Mouse (Mus musculus) heart, postnatal 14 days (tissue): ENCODE data around the gene Ffar2. TPM values are rescaled to one million over a fixed set of nuclear protein-coding genes. Genes with fewer than 3 reads are reported as not detected.
"Not testable (repeated sequence)": the region's sequence is repeated elsewhere in the genome, so short reads cannot be mapped to it uniquely, and the experiment has no call there.

Experiments used
- DNase-seq, 2 experiments: peaks; one replicate each; pipeline ENCODE4 v3.0.0; 2021 to 2022
- intact Hi-C: fragments of 180-260 bp; cut with DNase I; formaldehyde crosslinking; loops from one replicate; pipeline ENCODE4 v1.15.1; 2025
- long read RNA-seq, 2 experiments: library from polyadenylated mRNA; stranded (forward); transcript quantifications; one replicate each; pipeline ENCODE4 v2.0.0; 2021
- total RNA-seq, 2 experiments: library from RNA; stranded (reverse); gene quantifications; 2 replicates each; pipeline ENCODE4 v1.2.3; 2021

The Ffar2 gene
- under 1 TPM; 0.34 to 0.74 TPM for total RNA-seq
- long read RNA-seq, experiment 1 = 0 reads
- long read RNA-seq, experiment 2, partial matches to known transcripts = 0 of 1 reads
- long read RNA-seq, experiment 2, other reads (novel, unspliced or antisense) = 0 of 1 reads

GRCm38 (mm10) chr7:30823675-30824074, at the start of gene Ffar2:
Ffar2 (minus strand) TSS chr7:30823775.
- intact Hi-C loops = no loop called here
- DNase-seq = no peak

- intact Hi-C loops = loop anchor here (2.0 to 10.0 kb wide), 2 partner anchors 100 to 202 kb away; partner anchors contain the start of genes Fam187b, Fxyd3 and Lsr
- peak; percentile 72 to 84 for DNase-seq
These were observed 49.5 kb upstream of the Ffar2 start for GRCm38 (mm10) chr7:30873083-30873482.

DNA sequence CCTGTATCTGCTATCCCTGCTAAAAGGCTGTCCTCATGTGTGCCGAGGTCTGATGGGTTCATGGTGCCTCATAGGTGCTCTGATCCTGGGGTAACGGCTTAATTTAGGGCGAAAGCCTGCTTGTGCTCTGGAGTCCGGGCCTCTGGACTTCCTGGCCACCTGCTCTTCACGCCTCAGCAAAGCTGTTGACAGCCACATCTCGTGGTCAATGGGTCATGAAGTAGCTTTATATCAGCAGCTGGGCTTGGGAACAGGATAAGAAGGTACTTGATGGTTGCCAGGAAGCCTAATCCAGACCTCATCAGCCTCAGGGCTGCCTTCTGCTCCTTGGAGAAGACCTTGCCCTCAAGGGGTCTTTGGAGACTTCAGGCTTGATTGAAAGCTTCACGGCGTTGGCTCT, 39.8 kb upstream of the Ffar2 start:
- DNase-seq = no peak
- intact Hi-C loops = no loop called here

DNA sequence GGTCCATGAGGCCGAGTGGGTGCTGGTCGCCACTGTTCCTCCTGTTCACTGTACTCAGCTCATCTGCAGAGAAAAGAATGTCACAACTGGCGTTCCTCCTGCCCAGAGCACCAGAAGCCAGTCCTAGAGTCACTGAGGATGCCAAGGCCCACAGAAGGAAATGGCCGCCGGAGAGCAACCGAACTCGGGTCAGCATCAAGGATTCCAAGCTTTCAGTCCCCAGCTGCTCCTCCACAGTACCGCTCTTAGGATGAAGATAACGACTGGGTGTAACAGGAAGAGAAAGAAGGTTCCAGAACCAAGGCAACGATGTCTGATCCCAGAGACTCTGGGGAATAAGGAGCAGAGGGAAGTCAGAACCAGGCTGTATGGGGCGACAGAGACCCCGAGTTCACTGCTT, 37.9 kb upstream of the Ffar2 start, which contains the start of gene Ffar1:
Gene Ffar1, minus strand, starts transcription at position 101 of the 400 bp plus-strand sequence.
- no peak for DNase-seq
- intact Hi-C loops = no loop called here

GRCm38 (mm10) chr7:30859635-30860402, 36.2 kb upstream of the Ffar2 start:
- peak; percentile 26 to 59 for DNase-seq
- intact Hi-C loops = loop anchor here (2.0 to 10.0 kb wide), 3 partner anchors 125 to 271 kb away; partner anchors contain the start of gene Kmt2b

DNA sequence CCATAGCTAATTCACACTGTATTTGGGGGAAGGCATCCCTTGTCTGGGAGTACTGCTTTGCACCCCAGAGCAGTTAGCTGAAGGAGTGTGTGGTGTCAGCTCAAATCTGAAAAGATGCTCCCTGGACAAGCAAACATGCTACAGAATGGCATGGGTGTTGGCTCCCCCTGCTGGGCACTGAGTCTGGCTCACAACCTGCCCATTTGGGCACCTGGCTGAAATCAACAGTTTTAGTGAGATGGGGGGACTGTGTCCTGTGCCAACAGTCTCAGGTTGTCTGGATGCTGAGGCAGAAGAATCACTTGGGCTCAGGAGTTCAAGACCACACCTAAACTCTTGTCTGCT, 35.7 kb upstream of the Ffar2 start:
- DNase-seq = peak; percentile 66 to 80
- intact Hi-C loops = loop anchor here (2.0 to 10.0 kb wide), 3 partner anchors 124 to 270 kb away; partner anchors contain the start of gene Kmt2b

GRCm38 (mm10) chr7:30857746-30858145, 34.2 kb upstream of the Ffar2 start:
- DNase-seq = no peak
- intact Hi-C loops = loop anchor here (2.0 to 10.0 kb wide), 4 partner anchors 51 to 269 kb away; partner anchors contain the start of gene Kmt2b

DNA sequence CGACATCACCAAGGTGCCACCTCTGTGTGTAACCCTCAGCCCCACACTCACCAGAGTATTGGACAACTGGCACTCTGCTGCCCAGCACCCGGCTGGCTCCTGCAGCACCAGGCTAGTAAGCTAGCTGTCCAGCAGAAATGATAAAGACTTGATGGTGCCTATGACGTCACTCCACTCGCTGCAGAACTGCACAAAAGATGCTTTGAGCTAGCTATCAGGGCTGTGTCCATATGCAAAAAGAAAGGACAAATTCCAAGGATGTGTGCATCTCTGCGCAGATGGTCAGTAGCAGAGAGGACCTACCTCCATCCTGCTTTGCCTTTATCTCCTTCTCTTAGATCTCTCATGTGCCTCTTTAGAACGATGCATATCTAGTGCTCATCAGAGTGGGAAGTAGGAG, 32.5 kb upstream of the Ffar2 start, which contains the start of gene Ffar3:
Gene Ffar3, minus strand, starts transcription at position 101 of the 400 bp plus-strand sequence.
- DNase-seq = no peak
- intact Hi-C loops = loop anchor here (2.0 to 10.0 kb wide), 3 partner anchors 49 to 179 kb away; no protein-coding TSS in a partner anchor

DNA sequence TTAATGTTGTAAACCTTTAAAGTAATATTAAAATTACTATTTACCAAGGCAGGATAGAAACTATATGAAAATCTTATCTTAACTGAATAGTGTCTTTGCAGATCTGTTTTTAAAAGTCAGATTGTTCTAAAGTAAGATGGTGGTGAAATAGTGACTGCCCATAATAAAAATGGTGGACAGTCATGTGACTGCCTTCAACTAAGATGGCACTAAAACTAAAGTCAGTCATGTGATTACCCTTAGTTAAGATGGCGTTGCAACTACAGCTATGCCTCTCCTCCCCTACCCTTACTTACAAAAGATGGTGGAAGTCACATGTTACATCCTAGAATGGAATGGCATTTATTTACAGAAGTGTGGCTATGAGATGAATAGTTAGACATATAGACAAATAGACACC, 27.8 kb upstream of the Ffar2 start:
- intact Hi-C loops = loop anchor here (10.0 kb wide), 1 partner anchor 117 kb away; no protein-coding TSS in a partner anchor
- DNase-seq = no peak

GRCm38 (mm10) chr7:30847934-30848333, 24.4 kb upstream of the Ffar2 start:
- intact Hi-C loops = no loop called here
- DNase-seq = no peak

DNA sequence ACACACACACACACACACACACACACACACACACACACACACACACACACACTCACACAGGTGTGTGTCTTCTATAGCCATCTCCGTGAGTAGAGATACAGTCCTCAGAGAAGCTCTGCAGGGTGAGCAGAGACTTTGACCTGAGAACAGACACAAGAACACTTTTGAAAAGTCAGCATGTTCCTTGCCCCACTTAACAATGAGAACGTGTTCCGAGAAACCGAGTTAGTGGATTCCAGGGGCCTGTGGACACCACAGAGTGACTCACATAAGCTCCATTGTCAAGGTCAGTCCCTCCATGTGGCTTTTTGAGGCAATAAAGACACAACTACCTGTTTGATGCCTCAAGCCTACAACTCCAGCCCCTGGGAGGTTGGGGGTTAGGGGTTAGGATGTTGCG, 23.8 kb upstream of the Ffar2 start:
- no peak for DNase-seq
- intact Hi-C loops = no loop called here

DNA sequence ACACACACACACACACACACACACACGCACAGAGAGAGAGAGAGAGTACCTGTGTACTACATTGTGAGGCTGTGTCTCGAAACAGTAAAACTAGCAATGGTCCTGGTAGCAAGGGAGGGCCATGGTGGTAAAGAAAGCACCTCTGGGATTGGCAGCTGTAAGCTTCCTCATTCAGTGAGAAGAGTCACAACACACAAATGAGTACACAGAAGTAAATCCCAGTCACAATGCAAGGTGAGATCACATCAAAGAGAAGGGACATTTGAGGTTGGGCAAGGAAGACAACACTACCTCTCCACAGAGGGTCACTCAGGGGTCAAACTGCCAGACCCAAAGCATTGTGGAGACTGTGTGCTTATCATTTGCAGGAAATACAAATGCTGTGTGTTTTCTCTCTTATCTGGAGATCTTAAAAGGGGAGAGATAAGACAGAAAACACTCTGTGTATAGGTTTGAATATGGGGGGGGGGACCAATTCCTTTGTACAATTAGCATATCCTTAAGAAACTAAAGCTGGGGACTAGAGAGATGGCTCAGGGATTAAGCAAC, 23.0 kb upstream of the Ffar2 start:
- intact Hi-C loops = no loop called here
- no peak for DNase-seq

GRCm38 (mm10) chr7:30844676-30845297, 21.2 kb upstream of the Ffar2 start:
- intact Hi-C loops = no loop called here
- no peak for DNase-seq

DNA sequence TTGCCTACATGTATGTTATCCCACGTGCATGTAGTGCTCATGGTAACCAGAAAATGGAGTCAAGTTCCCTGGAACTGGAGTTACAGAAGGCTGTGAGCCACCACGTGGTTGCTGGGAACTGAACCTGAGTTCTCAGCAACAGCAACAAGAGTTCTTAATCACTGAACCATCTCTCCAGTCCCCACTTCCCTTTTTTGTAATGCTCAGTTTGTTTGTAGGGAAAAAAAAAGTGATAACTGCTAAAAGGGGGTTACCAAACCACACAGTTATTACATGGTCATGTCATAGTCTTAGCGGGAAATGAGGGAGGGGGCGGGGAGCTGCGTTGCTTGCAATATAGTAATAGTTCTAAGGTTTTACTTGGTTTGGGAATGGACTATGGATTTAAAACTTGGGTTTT, 18.5 kb upstream of the Ffar2 start:
- no peak for DNase-seq
- intact Hi-C loops = no loop called here

GRCm38 (mm10) chr7:30841379-30841778, 17.8 kb upstream of the Ffar2 start:
- intact Hi-C loops = no loop called here
- no peak for DNase-seq

DNA sequence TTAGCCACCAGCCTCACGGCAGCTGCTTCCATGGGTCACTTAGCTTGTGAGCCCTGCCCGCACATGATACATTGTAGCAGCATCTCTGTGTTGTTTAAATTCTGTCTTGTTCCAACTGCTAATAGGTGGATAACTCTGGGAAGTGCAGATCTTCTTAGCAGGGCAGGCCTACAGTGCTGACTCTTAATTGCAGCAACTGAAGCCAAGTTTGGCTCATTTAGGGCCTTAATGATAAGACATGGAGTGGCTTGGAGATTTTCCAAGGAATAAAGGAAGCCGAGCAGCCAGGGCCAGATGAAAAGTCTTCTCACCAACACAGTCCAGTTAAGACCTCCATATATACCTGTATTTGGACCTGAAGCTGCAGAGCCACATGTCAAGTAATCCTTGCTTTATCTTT, 16.7 kb upstream of the Ffar2 start:
- intact Hi-C loops = no loop called here
- DNase-seq = no peak

DNA sequence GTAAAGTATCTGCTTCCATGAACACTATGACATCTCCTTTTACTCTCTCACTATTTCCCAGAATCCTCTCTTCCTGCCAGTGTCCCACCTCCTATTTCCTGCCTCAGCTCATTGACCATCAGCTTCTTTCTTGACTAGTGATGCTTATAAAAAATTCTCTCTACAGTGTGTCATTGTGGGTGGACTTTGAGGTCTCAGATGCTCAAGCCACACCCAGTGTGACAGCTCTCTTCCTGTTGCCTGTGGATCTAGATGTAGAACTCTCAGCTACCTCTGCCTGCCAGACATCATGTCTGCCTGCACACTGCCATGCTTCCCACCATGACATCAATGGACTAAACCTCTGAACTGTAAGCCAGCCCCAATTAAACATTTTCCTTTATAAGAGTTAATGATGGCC, 13.7 kb upstream of the Ffar2 start:
- intact Hi-C loops = no loop called here
- DNase-seq = no peak

DNA sequence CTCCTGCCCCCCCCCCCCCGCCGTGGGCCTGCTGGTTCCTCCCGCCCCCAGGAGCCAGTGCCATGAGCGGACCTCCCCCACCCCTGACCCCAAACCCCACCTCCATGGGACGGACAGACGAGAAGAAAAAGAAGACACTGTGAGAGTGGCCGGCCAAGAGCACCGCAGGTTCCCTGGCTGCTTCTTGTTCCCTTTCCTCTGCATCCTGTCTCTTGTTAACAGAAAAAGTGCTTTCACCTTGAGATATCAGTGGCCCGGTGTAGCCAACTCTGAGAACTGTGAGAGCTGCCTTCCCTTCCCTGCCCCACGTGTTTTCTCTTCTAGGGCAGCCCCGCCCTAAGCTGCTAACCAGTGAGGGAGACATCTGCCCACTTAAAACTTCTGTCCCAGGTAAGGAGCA, 9.1 kb upstream of the Ffar2 start:
- intact Hi-C loops, DNase-seq: not testable (repeated sequence)

- no peak for DNase-seq
- intact Hi-C loops = no loop called here
These were observed 8.7 kb upstream of the Ffar2 start for GRCm38 (mm10) chr7:30832261-30832660.

- intact Hi-C loops = no loop called here
These were observed 5.9 kb upstream of the Ffar2 start for GRCm38 (mm10) chr7:30829428-30829827.

GRCm38 (mm10) chr7:30828871-30829270, 5.3 kb upstream of the Ffar2 start:
- DNase-seq, intact Hi-C loops: not testable (repeated sequence)

More at GRCm38 (mm10) chr7:30829428-30829827, 5.9 kb upstream of the Ffar2 start:
- DNase-seq = no peak
